Mouse (Mus musculus): ENCODE measurements around the gene Pex19.

The Pex19 gene

GRCm38 (mm10) chr1:172126376-172127347 lies at the start of gene Pex19:
TSS of gene Pex19 (plus strand) at chr1:172126755.
- DNase-seq (ENCODE audit: low spot score): peak; percentile 66

- no peak for DNase-seq (ENCODE audit: low spot score)
These were observed 48.6 kb upstream of the Pex19 start for GRCm38 (mm10) chr1:172077981-172078380.

- DNase-seq (ENCODE audit: low spot score): peak; percentile 93
These were observed 44.3 kb upstream of the Pex19 start, which contains the start of the genes Copa and Ncstn for GRCm38 (mm10) chr1:172082101-172082898. TSS of gene Copa (plus strand) at chr1:172082529. TSS of gene Ncstn (minus strand) at chr1:172082795.

GRCm38 (mm10) chr1:172082899-172083445 lies 43.6 kb upstream of the Pex19 start:
- DNase-seq (ENCODE audit: low spot score): no peak

- no peak for DNase-seq (ENCODE audit: low spot score)
These were observed 33.0 kb upstream of the Pex19 start for GRCm38 (mm10) chr1:172093522-172093921.

- no peak for DNase-seq (ENCODE audit: low spot score)
These were observed 32.3 kb upstream of the Pex19 start for GRCm38 (mm10) chr1:172094295-172094694.

- no peak for DNase-seq (ENCODE audit: low spot score)
These were observed 31.4 kb upstream of the Pex19 start for GRCm38 (mm10) chr1:172095202-172095601.

- DNase-seq (ENCODE audit: low spot score): no peak
These were observed 27.1 kb upstream of the Pex19 start for GRCm38 (mm10) chr1:172099325-172100033.

GRCm38 (mm10) chr1:172103619-172104018 lies 22.9 kb upstream of the Pex19 start:
- no peak for DNase-seq (ENCODE audit: low spot score)

GRCm38 (mm10) chr1:172105101-172105500 lies 21.5 kb upstream of the Pex19 start:
- DNase-seq (ENCODE audit: low spot score): no peak

GRCm38 (mm10) chr1:172107777-172108477 lies 18.6 kb upstream of the Pex19 start:
- no peak for DNase-seq (ENCODE audit: low spot score)

- DNase-seq (ENCODE audit: low spot score): peak; percentile 29
These were observed 9.6 kb upstream of the Pex19 start for GRCm38 (mm10) chr1:172116948-172117347.

GRCm38 (mm10) chr1:172119100-172119499 lies 7.5 kb upstream of the Pex19 start:
- no peak for DNase-seq (ENCODE audit: low spot score)

- peak; percentile 55 for DNase-seq (ENCODE audit: low spot score)
These were observed 6.8 kb upstream of the Pex19 start for GRCm38 (mm10) chr1:172119720-172120119.

GRCm38 (mm10) chr1:172122671-172123070 lies 3.9 kb upstream of the Pex19 start:
- DNase-seq (ENCODE audit: low spot score): no peak

GRCm38 (mm10) chr1:172124572-172124971 lies 2.0 kb upstream of the Pex19 start:
- no peak for DNase-seq (ENCODE audit: low spot score)

GRCm38 (mm10) chr1:172127487-172127886 lies 932 bp downstream of the Pex19 start:
- no peak for DNase-seq (ENCODE audit: low spot score)

GRCm38 (mm10) chr1:172128563-172128962 lies 2.0 kb downstream of the Pex19 start:
- no peak for DNase-seq (ENCODE audit: low spot score)

GRCm38 (mm10) chr1:172129108-172129507 lies 2.6 kb downstream of the Pex19 start:
- no peak for DNase-seq (ENCODE audit: low spot score)

GRCm38 (mm10) chr1:172129780-172130179 lies 3.2 kb downstream of the Pex19 start:
- no peak for DNase-seq (ENCODE audit: low spot score)

- no peak for DNase-seq (ENCODE audit: low spot score)
These were observed 5.8 kb downstream of the Pex19 start for GRCm38 (mm10) chr1:172132319-172132718.
